ENCODE assay signal across 13 mouse cellular contexts in the genomic region with DNA sequence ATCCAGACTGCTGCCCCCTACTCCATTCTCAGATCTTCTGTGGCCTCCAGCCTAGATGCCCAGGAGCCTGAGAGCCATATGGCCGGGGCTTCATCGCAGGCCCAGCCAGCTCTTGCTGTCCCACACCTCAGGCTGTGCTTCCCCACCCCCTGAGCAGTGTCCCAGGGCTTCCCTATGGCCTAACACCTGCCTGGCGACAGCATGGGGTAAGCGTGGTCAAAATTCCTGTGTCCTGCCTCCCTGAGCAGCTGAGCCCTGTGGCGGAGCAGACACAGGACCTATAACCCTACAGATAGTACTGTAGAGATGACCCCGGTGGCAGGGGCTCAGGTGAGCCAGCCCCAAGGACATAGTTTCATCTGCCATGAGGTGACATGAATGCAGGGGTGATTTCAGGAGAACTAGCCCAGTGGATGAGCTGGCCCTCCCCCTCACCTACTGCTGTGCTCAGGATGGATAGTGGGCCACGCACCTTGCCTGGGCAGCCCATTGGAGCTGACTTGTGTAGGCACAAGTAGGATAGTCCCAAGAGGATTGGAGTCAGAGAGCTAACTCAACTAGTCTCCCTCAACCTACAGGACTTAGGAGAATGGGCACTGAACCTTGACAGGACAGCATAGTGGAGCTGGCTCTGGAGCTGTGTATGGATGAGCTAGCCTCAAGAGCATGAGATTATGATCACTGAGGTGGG.
"Had no signal": no experiment of that assay in that cellular context is flagged by ENCODE, and none has a peak within 500 bp of the region (broad histone marks: within the 10 kb centered on the region; RNA-seq: fewer than 3 reads in every experiment).

No protein-coding gene starts in this region.

- H3K4me2 ChIP-seq: intestine, embryonic 15.5 days; liver, embryonic 12.5 days; lung, embryonic 15.5 days had no signal

- DNase-seq: kidney, adult 18-20 months; kidney, postnatal 10 days; kidney, postnatal 4 days; liver, postnatal 0 days; lung, postnatal 14 days; right cerebral cortex, adult 18-20 months; right cerebral cortex, postnatal 25 days; thymus, postnatal 36 days had no signal

- H3K4me1 ChIP-seq: intestine, embryonic 15.5 days; liver, embryonic 12.5 days; lung, embryonic 15.5 days had no signal

- H3K27me3 ChIP-seq: intestine, embryonic 15.5 days; liver, embryonic 12.5 days; lung, embryonic 15.5 days had no signal

- H3K9me3 ChIP-seq: intestine, embryonic 15.5 days; liver, embryonic 12.5 days; lung, embryonic 15.5 days had no signal

- H3K9ac ChIP-seq: intestine, embryonic 15.5 days; liver, embryonic 12.5 days; liver, postnatal 0 days; lung, embryonic 15.5 days had no signal

- H3K27ac ChIP-seq: intestine, embryonic 15.5 days; layer of hippocampus, adult 2 months; liver, embryonic 12.5 days; lung, embryonic 15.5 days; macrophage had no signal

- H3K4me3 ChIP-seq: intestine, embryonic 15.5 days; layer of hippocampus, adult 2 months; liver, embryonic 12.5 days; lung, embryonic 15.5 days had no signal

- H3K36me3 ChIP-seq: intestine, embryonic 15.5 days; liver, embryonic 12.5 days; lung, embryonic 15.5 days had no signal

- ATAC-seq: intestine, embryonic 15.5 days; liver, embryonic 12.5 days; liver, postnatal 0 days had no signal
